Mouse (Mus musculus) heart, adult 2 months (tissue): ENCODE measurements around the gene Dock1.

Source experiments
- CTCF ChIP-seq: fragments of 200-600 bp; IDR thresholded peaks from 2 replicates; pipeline ENCODE4 v1.8.1; 2022; ENCODE audit warnings: antibody characterized with exemption, mild to moderate bottlenecking, moderate library complexity
- POLR2A ChIP-seq: fragments of 200-500 bp; IDR thresholded peaks from 2 replicates; pipeline ENCODE4 v1.6.1; 2011; ENCODE audit warnings: mild to moderate bottlenecking, low read depth, low read length, control low read depth; ENCODE audit not compliant: insufficient read depth

DNA sequence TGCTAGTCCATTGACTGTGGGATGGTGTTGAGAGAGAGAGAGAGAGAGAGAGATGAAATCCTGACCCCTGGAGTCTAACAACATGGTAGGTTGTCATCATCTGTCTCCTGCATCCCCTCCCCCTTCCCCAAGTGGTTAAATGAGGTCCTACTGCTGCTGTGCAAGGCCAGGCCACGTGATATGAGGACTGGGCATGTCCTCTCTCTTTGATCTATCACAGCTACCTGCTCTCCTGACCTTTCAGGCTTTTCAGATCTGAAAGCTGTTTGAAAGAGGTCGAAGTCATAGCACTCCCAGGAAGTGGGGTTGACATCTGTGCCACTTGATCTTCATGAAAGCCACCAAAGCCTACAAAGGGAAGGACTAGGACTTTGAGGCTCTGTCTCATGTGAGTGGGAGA lies 365.2 kb downstream of the Dock1 start:
- TF ChIP-seq CTCF (no peak), POLR2A (no peak)
